Mouse (Mus musculus): Measurements from ENCODE around the gene Pappa2.

Gene Pappa2

DNA sequence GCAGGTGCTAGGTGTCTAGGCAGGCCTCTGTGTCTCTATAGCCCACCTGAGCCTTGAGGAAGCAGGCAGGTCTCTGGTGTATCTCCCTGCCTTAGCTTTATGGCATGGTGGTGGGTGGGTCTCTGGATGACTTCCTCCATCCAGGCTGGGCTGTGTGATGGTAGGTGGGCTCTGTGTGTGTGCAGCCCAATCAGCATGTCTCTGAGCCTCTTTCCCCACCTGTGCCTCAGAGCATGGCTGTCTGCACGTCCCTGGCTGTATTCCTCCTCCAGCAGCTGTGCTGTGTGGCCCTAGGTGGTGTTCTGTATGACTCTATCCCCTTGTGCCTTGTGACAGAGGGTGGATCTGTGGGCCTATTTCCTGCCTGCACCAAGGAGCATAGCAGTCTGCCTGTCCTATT is at the start of gene Pappa2:
Gene Pappa2 (minus strand): TSS at position 101 of the 400 bp plus-strand sequence.
- in situ Hi-C loops (cut with MboI; ENCODE audit: unreplicated experiment in 2 of 2): no loop called here

DNA sequence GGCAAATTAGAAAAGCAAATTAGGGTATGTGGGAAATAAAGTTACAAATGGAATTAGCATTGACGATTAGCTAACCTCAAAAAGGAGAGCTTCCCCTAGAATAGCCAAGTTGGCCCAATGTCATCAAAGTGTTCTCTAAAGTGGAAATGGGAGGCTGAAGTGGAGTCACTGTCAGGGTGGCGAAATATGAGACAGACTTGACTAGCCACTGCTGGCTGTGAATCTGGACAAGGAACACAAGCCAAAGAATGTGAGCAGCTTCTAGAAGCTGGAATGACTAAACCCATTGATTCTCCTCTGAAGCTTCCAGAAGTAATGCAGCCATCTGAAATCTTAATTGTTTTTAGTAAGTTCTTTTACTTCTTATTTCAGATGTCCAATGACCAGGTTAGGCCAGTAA is 48.8 kb upstream of the Pappa2 start:
- in situ Hi-C loops (cut with MboI; ENCODE audit: unreplicated experiment in 2 of 2): no loop called here

- in situ Hi-C loops (cut with MboI; ENCODE audit: unreplicated experiment in 2 of 2): no loop called here
These were observed 34.8 kb upstream of the Pappa2 start for GRCm38 (mm10) chr1:159014940-159015660.

DNA sequence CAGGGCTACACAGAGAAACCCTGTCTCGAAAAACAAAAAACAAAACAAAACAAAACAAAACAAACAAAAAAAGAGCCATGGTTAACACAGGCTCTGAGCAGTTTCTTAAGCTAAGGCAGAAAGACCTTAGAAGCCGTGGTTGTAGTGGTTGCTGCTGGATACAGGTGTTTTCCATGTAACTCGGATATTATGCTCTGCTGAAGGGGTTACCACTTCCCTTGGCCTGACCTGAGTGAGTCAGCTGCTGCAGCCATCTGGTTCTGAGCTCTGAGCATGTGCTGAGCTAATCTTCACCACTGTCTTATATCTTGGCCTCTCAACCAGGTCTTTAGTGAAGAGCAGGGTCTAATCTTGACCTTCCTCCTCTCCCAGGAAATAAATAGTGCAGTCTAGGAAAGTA is 6.8 kb upstream of the Pappa2 start:
- in situ Hi-C loops (cut with MboI; ENCODE audit: unreplicated experiment in 2 of 2): no loop called here

DNA sequence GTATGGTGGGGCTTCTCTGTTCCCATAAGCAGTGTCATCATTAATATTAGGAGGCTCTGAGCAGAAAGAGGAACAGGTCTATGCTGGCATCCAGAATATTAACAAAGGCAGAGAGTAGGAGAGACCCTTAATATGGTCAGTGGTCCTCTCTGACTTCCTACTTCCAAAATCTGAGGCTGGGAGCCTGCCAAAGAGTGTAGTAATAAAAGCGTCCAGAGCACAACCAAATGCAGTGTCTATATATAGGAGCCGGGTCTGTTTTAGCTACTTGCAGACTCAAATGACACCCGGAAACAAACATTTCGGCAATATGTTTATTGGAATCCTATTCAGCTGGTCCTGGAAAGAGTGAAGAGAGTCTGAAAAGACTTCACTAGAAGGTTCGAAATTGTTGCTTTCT is 17.9 kb downstream of the Pappa2 start:
- in situ Hi-C loops (cut with MboI; ENCODE audit: unreplicated experiment in 2 of 2): no loop called here

DNA sequence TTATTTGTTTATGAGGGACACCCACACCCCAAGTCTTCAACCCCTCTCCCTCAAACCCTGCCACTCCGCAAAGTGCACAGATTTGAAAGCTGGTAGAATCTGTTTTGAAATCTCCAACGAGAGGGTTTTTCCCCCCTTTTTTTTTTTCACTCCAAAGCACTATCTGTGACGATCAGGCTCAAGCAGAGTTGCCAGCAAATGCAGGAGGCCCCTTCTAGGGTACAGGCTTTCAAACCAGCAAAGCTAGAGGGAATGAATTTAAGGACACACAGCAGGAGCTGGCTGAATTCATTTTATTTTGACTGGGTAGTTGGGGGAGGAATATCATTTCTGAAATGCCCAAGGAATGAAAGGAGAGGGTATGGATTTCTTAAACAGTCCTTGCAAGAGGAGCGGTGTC is 19.3 kb downstream of the Pappa2 start:
- in situ Hi-C loops (cut with MboI; ENCODE audit: unreplicated experiment in 2 of 2): no loop called here

GRCm38 (mm10) chr1:158960549-158960948 is 19.7 kb downstream of the Pappa2 start:
- in situ Hi-C loops (cut with MboI; ENCODE audit: unreplicated experiment in 2 of 2): no loop called here

DNA sequence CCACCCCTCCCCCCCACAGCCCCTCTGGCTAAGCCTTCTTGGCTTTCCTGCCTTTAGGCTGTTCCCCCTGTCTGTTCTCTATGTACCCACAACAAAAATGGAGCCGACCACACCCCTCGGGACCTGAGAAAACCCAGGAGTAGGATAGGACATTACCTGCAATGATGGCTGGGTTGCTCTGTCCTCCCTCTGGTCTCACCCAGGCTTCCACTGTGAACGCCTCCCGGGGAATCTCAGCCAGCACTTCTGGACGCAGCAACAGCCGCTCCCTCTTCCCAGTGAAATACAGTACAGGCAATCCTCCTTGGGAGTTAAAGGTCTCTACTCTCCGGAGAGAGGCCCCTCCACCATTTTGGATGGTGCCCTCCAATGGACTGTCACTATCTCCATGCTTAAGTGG is 23.9 kb downstream of the Pappa2 start:
- in situ Hi-C loops (cut with MboI; ENCODE audit: unreplicated experiment in 2 of 2): loop anchor here in 1 of 2 experiments (5.0 to 10.0 kb wide), 2 partner anchors 284 to 1402 kb away; no protein-coding TSS in a partner anchor

GRCm38 (mm10) chr1:158954785-158955184 is 25.5 kb downstream of the Pappa2 start:
- in situ Hi-C loops (cut with MboI; ENCODE audit: unreplicated experiment in 2 of 2): loop anchor here in 1 of 2 experiments (5.0 to 10.0 kb wide), 3 partner anchors 237 to 1400 kb away; no protein-coding TSS in a partner anchor

DNA sequence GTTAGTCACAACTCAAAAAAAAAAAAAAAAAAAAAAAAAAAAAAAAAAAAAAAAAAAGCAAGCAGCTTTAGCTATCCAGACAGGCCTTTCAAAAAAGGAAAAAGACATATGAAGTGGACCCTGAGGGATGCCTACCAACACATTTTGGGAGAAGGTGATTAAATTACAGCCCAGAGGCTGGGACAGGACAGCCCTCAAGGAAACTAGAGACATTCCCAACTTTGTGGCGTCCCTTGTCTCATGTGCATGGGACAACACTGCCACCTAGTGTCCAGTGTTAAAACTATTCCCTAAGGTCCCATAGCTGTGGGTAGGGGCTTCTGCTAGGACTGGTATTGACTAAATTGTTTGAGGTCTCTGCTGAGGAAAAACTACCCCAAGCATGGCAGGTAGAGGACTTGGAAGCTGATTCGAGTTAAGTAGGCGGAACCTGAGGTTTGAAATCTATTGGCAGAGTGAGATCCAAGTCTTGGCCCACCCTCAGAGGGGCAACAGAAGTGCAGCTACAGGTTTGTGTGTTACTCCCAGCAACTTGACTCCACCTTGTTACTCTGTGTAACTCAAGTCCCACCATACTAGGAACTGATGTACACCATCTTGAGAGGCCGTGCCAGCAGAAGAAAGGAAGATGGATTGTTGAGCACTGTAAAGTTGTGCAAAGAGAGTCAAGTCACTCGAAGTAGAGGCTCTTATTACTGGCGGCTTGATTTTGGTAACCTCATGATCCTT is 26.6 kb downstream of the Pappa2 start:
- in situ Hi-C loops (cut with MboI; ENCODE audit: unreplicated experiment in 2 of 2): loop anchor here in 1 of 2 experiments (5.0 to 10.0 kb wide), 2 partner anchors 236 to 1399 kb away; no protein-coding TSS in a partner anchor

GRCm38 (mm10) chr1:158949041-158949440 is 31.2 kb downstream of the Pappa2 start:
- in situ Hi-C loops (cut with MboI; ENCODE audit: unreplicated experiment in 2 of 2): no loop called here

DNA sequence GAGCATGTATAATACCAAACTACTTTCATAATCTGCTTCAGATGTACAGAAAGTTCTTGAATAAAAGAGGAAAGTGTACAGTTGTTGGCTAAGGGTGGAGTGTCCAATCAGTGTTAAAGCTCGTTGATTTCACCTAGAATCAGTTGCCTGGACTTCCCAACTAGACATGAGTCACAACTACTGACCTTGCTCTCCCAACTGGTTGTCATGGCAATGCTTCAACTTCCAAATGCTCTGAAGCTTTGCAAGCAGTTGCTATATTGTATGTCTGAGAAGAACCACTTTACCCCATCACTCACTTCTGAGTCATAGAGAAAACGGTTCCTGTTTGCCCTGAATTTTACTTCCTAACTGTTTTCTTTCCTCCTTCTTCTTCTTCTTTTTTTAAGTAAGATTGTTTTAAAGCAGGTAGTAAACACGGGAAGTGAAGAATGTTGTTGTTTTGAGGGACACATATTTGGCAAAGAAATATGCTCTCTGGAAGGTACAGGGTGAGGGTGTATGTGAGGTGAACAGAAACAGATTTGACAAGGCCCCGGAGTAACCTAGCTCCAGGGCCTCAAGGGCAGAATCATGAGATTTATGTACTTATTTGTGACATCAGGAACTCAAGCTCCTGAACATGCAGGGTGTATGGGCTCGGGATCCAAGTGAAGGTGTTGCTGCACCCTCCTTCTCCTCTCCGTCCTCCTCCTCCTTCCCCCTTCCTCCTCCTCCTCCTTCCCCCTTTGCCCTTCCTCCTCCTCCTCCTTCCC is 32.1 kb downstream of the Pappa2 start:
- in situ Hi-C loops (cut with MboI; ENCODE audit: unreplicated experiment in 2 of 2): no loop called here

DNA sequence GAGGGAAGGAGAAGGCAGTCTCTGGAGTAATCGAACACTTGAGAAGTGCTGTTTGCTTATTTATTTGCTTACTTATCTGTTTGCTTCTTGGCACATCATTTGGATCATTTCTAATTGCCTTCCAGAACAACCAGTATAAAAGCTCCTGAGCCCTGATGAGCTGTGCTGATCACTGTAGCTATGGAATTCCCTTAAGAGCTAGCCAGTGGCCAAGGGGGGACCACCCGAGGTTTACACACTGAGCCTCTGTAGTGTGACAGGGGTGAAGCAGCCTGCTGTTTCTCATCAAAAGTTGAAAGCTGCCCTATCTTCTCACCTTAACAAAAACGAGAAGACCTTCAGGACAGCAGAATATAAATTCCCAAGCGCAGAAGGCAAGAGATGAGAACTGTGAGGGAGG is 35.4 kb downstream of the Pappa2 start:
- in situ Hi-C loops (cut with MboI; ENCODE audit: unreplicated experiment in 2 of 2): no loop called here

- in situ Hi-C loops (cut with MboI; ENCODE audit: unreplicated experiment in 2 of 2): no loop called here
These were observed 37.4 kb downstream of the Pappa2 start for GRCm38 (mm10) chr1:158942864-158943263.

DNA sequence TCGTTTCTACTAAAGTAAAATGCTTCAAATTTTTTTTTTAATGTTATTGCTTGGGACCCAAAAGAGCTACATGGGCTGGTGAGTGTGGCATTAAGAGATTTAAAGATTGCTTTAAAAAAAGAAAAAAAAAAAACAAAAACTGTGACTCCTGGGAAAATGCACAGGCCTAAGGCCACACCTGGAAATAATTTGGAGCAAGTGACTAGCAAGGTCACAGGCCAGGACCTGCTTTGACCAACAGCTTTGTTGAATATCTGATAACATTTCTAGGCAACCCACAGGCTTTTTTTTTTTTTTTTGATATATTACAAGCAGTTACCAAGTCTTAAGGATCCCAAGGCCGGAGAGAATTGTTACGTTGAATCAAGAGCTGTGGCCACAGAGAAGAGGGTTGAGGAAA is 39.3 kb downstream of the Pappa2 start:
- in situ Hi-C loops (cut with MboI; ENCODE audit: unreplicated experiment in 2 of 2): no loop called here

- in situ Hi-C loops (cut with MboI; ENCODE audit: unreplicated experiment in 2 of 2): no loop called here
These were observed 45.8 kb downstream of the Pappa2 start for GRCm38 (mm10) chr1:158934447-158934846.

GRCm38 (mm10) chr1:158931202-158931827 is 49.0 kb downstream of the Pappa2 start:
- in situ Hi-C loops (cut with MboI; ENCODE audit: unreplicated experiment in 2 of 2): no loop called here

GRCm38 (mm10) chr1:158929369-158929768 is 50.9 kb downstream of the Pappa2 start:
- in situ Hi-C loops (cut with MboI; ENCODE audit: unreplicated experiment in 2 of 2): no loop called here

DNA sequence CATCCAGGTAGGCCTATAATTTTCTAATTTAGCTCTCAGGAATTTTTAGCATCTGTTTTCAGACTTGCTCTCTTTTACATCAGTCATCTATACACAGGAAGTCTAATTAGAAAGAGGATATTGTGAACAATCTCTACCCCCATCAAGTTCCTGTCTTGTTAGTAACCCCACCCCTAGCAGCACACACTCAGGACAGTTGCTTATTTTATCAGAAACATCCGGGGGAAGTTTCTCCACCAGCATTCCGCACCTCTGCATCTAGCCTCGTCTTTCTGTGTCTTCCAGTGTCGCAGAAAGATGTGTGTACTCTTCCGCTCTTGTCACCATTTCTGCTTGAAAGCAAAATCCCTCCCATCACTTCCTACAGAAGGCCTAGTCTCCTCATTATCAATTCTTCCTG is 59.8 kb downstream of the Pappa2 start:
- in situ Hi-C loops (cut with MboI; ENCODE audit: unreplicated experiment in 2 of 2): no loop called here

DNA sequence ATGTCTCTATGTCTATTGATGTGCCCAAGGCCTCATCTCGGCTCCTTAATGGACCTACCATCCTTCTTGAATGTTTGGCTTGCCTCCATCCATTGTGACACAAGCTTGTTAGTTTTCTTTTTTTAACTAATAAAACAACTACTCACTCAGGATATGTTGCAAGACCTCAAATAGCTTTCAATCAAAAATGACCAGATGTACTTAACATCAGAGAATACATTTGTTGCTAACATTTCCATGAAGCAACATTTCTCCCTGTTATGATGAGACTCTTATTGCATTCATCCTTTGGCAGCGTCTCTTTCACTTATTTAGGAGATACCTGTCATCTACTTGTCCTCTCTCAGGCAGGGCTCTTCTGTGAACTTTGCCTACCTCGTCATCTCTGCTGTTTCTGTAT is 61.4 kb downstream of the Pappa2 start:
- in situ Hi-C loops (cut with MboI; ENCODE audit: unreplicated experiment in 2 of 2): no loop called here

DNA sequence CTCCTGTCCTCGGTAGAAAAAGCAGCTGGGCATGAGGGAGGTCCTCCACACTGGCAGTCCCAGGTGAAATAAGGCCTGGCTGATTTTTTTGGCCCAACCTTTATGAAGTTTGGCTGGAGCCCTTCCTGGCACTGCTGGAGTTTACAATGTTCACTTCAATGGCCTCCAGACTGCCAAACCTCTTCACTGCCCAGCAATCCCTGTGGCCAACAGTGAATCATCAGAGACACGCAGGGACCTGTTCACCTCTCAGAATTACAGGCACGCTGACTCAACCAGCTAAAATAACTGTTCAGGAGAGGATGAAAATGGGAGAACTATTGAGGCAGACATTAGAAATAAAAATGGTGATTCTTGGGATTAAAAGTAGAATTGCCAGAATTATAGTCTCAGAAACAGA is 63.2 kb downstream of the Pappa2 start:
- in situ Hi-C loops (cut with MboI; ENCODE audit: unreplicated experiment in 2 of 2): no loop called here
